Mouse (Mus musculus): ENCODE measurements around the gene Ywhag. TPM values are rescaled to one million over a fixed set of nuclear protein-coding genes. Genes with fewer than 3 reads are reported as not detected.
A peak's percentile ranks its signal among the peaks of the same experiment; 100 is the strongest.

The Ywhag gene
- 1,000 to 10,000 TPM; 1,236 to 1,273 TPM for total RNA-seq (2021)
- long read RNA-seq, transcript Ywhag-201 (2 exons, 3,520 nt) = major isoform, 103 of 304 reads
- long read RNA-seq, partial matches to known transcripts = 0 of 304 reads
- long read RNA-seq, other reads (novel, unspliced or antisense) = 200 of 304 reads

GRCm38 (mm10) chr5:135934481-135935175, at the start of gene Ywhag:
Ywhag (minus strand) TSS chr5:135934616.
- peak; percentile 96 for DNase-seq (ENCODE audit: low spot score in 2 of 2)

GRCm38 (mm10) chr5:135982398-135982797, 48.0 kb upstream of the Ywhag start:
- DNase-seq (ENCODE audit: low spot score in 2 of 2) = peak in 1 of 2 experiments; percentile 51

GRCm38 (mm10) chr5:135979904-135980303, 45.5 kb upstream of the Ywhag start, which contains the start of gene Zp3:
Zp3 (plus strand) TSS chr5:135980099.
- no peak for DNase-seq (ENCODE audit: low spot score in 2 of 2)

GRCm38 (mm10) chr5:135979381-135979780, 45.0 kb upstream of the Ywhag start:
- DNase-seq (ENCODE audit: low spot score in 2 of 2) = no peak

- DNase-seq (ENCODE audit: low spot score in 2 of 2) = peak in 1 of 2 experiments; percentile 58
These were observed 41.7 kb upstream of the Ywhag start for GRCm38 (mm10) chr5:135975893-135976668.

GRCm38 (mm10) chr5:135974365-135974764, 39.9 kb upstream of the Ywhag start, which contains the start of gene Ssc4d:
Ssc4d (minus strand) TSS chr5:135974531.
- no peak for DNase-seq (ENCODE audit: low spot score in 2 of 2)

- no peak for DNase-seq (ENCODE audit: low spot score in 2 of 2)
These were observed 37.5 kb upstream of the Ywhag start for GRCm38 (mm10) chr5:135971876-135972275.

- no peak for DNase-seq (ENCODE audit: low spot score in 2 of 2)
These were observed 35.8 kb upstream of the Ywhag start for GRCm38 (mm10) chr5:135970247-135970646.

GRCm38 (mm10) chr5:135968781-135969180, 34.4 kb upstream of the Ywhag start:
- DNase-seq (ENCODE audit: low spot score in 2 of 2) = peak in 1 of 2 experiments; percentile 52

- no peak for DNase-seq (ENCODE audit: low spot score in 2 of 2)
These were observed 32.5 kb upstream of the Ywhag start for GRCm38 (mm10) chr5:135966866-135967265.

- no peak for DNase-seq (ENCODE audit: low spot score in 2 of 2)
These were observed 31.1 kb upstream of the Ywhag start for GRCm38 (mm10) chr5:135965501-135965930.

- no peak for DNase-seq (ENCODE audit: low spot score in 2 of 2)
These were observed 28.8 kb upstream of the Ywhag start for GRCm38 (mm10) chr5:135963280-135963627.

GRCm38 (mm10) chr5:135962492-135963279, 28.3 kb upstream of the Ywhag start:
- DNase-seq (ENCODE audit: low spot score in 2 of 2) = peak; percentile 97 to 98

GRCm38 (mm10) chr5:135962125-135962491, 27.7 kb upstream of the Ywhag start:
- no peak for DNase-seq (ENCODE audit: low spot score in 2 of 2)

- no peak for DNase-seq (ENCODE audit: low spot score in 2 of 2)
These were observed 26.7 kb upstream of the Ywhag start for GRCm38 (mm10) chr5:135960909-135961635.

- DNase-seq (ENCODE audit: low spot score in 2 of 2) = no peak
These were observed 25.5 kb upstream of the Ywhag start for GRCm38 (mm10) chr5:135959911-135960310.

- no peak for DNase-seq (ENCODE audit: low spot score in 2 of 2)
These were observed 24.0 kb upstream of the Ywhag start for GRCm38 (mm10) chr5:135958367-135958766.

- DNase-seq (ENCODE audit: low spot score in 2 of 2) = peak; percentile 91 to 96
These were observed 23.0 kb upstream of the Ywhag start for GRCm38 (mm10) chr5:135957207-135957974.

GRCm38 (mm10) chr5:135956300-135957206, 22.1 kb upstream of the Ywhag start:
- DNase-seq (ENCODE audit: low spot score in 2 of 2) = no peak
